Mouse (Mus musculus) splenic B cell, adult 2 months (primary cell): Measurements from ENCODE around the gene Rasa1.

Source experiments
- DNase-seq: peaks from one replicate; pipeline ENCODE4 v3.0.0-alpha.2; 2011; ENCODE audit warnings: low read depth, low spot score
- H3K27me3 ChIP-seq: 2 replicates; pipeline ENCODE4 v1.6.1; 2012; ENCODE audit warnings: mild to moderate bottlenecking, low read length, moderate library complexity, mixed read lengths; ENCODE audit not compliant: control insufficient read depth, poor library complexity, insufficient read depth, severe bottlenecking
- H3K36me3 ChIP-seq: 2 replicates; pipeline ENCODE4 v1.6.1; 2012; ENCODE audit warnings: mild to moderate bottlenecking, low read length, moderate library complexity, mixed read lengths; ENCODE audit not compliant: control insufficient read depth, poor library complexity, insufficient read depth, severe bottlenecking

Rasa1 gene

DNA sequence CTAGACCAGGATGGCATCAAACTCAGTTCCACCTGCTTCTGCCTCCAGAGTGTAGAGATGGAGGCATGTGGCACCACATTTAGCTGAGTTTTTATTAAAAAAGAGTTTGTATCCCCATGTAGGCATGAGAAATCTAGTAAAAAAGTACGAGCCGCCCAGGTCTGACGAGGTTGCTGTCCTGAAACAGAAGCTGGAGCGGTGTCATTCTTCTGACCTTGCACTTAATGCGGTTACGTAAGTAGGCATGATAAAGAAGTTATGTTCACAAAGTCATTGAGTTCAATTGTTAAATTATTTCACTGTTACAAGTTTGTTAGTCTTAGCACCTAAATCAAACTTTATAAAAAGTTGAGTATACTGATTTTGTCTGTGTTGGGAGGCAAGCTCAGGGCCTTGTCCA, 80.3 kb downstream of the Rasa1 start:
- Histone ChIP-seq H3K27me3 (no peaks in the 10 kb centered on the region), H3K36me3 (peaks cover 8% of the 10 kb centered on the region; the same call in 1 of the 2 replicates)
- DNase-seq, result no peak

DNA sequence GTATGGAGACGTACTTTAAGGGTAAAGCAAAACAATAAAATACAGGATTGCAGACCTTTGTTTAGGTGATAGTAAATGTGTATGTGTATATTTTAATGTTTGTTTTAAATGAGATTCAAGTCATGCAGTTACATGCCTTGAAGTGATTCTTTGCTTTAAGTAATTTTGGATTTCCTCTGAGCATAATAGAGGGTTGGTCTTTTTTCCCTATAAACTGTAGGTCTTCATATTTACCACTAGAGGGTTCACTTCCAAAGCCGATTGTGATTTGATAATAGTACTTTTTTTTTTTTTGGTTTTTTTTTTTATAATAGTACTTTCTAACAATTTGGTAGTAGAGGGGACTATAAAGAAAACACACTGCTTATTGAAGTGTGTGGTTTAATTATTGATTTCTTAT, 81.4 kb downstream of the Rasa1 start:
- Histone ChIP-seq H3K27me3 (no peaks in the 10 kb centered on the region), H3K36me3 (peaks cover 8% of the 10 kb centered on the region; the same call in 1 of the 2 replicates)
- peak; percentile 34 for DNase-seq

DNA sequence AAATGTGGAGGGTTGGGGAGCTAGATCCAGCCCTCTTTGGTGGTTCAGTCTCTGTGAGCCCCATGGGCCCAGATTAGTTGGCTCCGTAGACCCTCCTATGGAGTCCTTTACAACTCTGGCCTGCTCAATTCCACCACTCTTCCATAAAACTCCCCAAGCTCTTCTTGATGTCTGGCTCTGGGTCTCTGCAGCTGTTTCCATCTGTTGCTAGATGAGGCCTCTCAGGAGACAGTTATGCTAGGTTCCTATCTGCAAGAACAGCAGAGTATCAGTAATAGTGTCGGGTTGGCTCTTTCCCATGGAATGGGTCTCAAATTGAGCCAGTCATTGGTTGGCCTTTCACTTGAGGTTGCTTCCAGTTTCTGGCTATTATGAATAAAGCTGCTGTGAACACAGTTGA, 97.7 kb downstream of the Rasa1 start:
- no peaks in the 10 kb centered on the region for H3K27me3 ChIP-seq
- DNase-seq, result no peak
- H3K36me3 ChIP-seq, result peaks cover 5% of the 10 kb centered on the region

DNA sequence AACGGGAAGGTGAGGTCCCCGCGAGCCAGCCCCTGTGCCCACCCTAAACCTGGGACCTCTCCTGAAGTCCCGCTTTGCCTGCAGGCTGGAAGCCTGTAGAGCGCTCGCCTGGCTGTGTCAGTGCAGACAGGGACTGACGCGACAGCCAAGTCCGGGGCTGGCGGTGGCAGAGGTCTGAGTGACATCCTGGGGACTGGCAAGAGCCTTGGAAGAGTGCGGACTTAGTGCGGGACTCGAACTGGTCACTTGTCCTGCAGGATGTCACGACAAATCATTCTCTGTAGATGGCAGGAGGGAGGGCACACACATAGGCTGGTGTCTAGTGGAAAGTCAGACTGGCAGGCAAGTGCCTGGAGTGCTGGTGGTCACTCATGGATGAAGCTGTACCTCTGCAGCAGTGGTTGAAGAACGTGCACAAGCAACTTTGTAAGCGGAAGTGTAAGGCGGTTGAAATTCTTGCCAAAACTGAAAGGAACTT, 99.2 kb downstream of the Rasa1 start:
- DNase-seq, result peak; percentile 73

DNA sequence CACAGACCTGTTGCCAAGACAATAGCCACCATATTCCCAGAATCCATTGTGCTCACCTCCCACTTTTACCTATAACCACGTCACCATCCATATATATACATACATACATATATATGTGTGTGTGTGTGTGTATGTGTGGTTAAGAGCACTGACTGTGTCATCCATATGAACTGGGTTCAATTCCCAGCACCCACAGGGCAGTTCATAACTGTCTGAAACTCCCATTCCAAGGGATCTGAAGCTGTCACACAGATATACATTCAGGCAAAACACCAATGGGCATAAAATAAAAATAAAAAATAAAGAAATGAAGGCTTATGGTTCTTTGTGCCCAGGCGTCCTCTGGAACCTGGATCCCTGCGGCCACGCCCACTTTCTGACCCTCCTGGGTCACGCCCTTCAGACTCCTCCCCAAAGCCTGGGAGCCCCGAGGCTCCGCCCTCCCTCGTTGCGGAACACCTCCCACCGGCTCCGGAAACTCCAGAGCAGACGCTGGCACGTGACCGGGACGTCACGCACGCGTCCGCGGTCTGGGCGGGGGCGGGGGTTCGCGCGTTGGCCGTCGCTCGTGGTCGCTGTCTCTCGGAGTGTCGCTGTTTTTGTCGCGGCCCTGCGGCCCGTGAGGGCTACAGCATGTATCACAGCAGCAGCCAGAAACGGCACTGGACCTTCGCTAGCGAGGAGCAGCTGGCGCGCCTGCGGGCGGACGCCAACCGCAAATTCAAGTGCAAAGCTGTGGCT, 99.9 kb downstream of the Rasa1 start, which contains the start of gene Ccnh:
Ccnh (plus strand) TSS at position 506 of the 741 bp plus-strand sequence.
- H3K36me3 ChIP-seq, result peaks cover 5% of the 10 kb centered on the region
- H3K27me3 ChIP-seq, result no peaks in the 10 kb centered on the region
- DNase-seq, result peak; percentile 91

More for the DNA sequence above, 99.2 kb downstream of the Rasa1 start:
- Histone ChIP-seq H3K27me3 (no peaks in the 10 kb centered on the region), H3K36me3 (peaks cover 5% of the 10 kb centered on the region)
